Mouse (Mus musculus): Measurements from ENCODE around the gene Galnt17. TPM values are rescaled to one million over a fixed set of nuclear protein-coding genes. Genes with fewer than 3 reads are reported as not detected.

The Galnt17 gene
- total and polyA plus RNA-seq, 2 experiments from 2014 or later = 4.8 to 16.7 TPM

DNA sequence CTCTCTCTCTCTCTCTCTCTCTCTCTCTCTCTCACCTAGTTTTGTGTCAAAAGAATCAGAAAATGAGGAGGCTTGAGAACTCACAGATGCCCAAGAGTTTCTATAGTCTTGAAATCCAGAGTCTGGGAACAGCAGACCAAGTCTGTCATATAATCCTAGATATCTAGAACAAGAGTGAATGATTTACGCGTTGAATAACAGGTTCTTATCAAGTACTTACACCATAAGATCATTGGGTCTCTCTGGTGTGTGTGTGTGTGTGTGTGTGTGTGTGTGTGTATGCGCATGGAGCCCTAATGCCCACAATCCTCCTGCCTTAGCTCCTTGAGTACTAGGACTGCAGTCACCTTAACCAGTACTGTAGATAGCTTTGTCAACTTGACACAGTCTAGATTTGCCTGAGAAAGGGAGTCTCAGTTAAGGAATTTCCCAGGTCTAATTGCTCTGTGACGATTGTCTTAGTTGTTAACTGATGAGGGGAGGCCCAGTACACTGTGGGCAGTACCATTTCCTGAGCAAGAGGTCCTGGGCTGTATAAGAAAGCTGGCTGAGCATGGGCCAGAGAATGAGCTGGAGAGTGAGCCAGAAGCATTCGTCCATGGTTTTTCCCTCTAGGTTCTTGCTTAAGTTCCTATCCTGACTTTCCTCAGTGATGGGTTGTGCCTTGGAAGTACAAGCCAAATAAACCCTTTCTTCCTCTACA is 268.5 kb downstream of the Galnt17 start:
- Histone ChIP-seq H3K27me3 (ENCODE audit: insufficient read depth, low read length) (no peaks in the 10 kb centered on the region), H3K4me1 (ENCODE audit: insufficient read depth, low read length) (no peaks in the 10 kb centered on the region), H3K36me3 (ENCODE audit: insufficient read depth, low read length) (no peaks in the 10 kb centered on the region), H3K4me2 (ENCODE audit: low read depth, low read length, poor library complexity, severe bottlenecking) (no peak overlapping the region), H3K27ac (ENCODE audit: low read depth, low read length) (no peak overlapping the region), H3K9ac (replicated peaks; ENCODE audit: low read length, poor library complexity, severe bottlenecking) (no peak overlapping the region), H3K4me3 (ENCODE audit: low read depth, low read length) (no peak overlapping the region), H3K9me3 (ENCODE audit: low read length) (no peaks in the 10 kb centered on the region)
- no peak for DNase-seq (ENCODE audit: low spot score)
- WGBS = 89% methylated on average over 5 of the region's 5 CpGs
- no peak for TF ChIP-seq CTCF (IDR thresholded peaks at IDR 0.05)
- no peak for ATAC-seq (ENCODE audit: low FRiP score)

GRCm38 (mm10) chr5:131024506-131024905 is 283.8 kb downstream of the Galnt17 start:
- 96% methylated on average over 3 of the region's 3 CpGs for WGBS
- no peak overlapping the region for H3K4me2 ChIP-seq (ENCODE audit: low read depth, low read length, poor library complexity, severe bottlenecking)
- no peaks in the 10 kb centered on the region for H3K27me3 ChIP-seq (ENCODE audit: insufficient read depth, low read length)
- no peak for TF ChIP-seq CTCF (IDR thresholded peaks at IDR 0.05)
- H3K4me3 ChIP-seq (ENCODE audit: low read depth, low read length) = no peak overlapping the region
- H3K27ac ChIP-seq (ENCODE audit: low read depth, low read length) = no peak overlapping the region
- DNase-seq (ENCODE audit: low spot score) = no peak
- H3K4me1 ChIP-seq (ENCODE audit: insufficient read depth, low read length) = no peaks in the 10 kb centered on the region
- ATAC-seq (ENCODE audit: low FRiP score) = no peak
- no peaks in the 10 kb centered on the region for H3K36me3 ChIP-seq (ENCODE audit: insufficient read depth, low read length)
- H3K9ac ChIP-seq (replicated peaks; ENCODE audit: low read length, poor library complexity, severe bottlenecking) = no peak overlapping the region
- H3K9me3 ChIP-seq (ENCODE audit: low read length) = no peaks in the 10 kb centered on the region

GRCm38 (mm10) chr5:131022396-131022993 is 285.8 kb downstream of the Galnt17 start:
- 53% methylated on average over 18 of the region's 18 CpGs for WGBS
- H3K9me3 ChIP-seq (ENCODE audit: low read length) = no peaks in the 10 kb centered on the region
- ATAC-seq (ENCODE audit: low FRiP score) = peak; percentile 44; the same call in 1 of the 2 replicates
- H3K4me2 ChIP-seq (ENCODE audit: low read depth, low read length, poor library complexity, severe bottlenecking) = no peak overlapping the region
- H3K9ac ChIP-seq (replicated peaks; ENCODE audit: low read length, poor library complexity, severe bottlenecking) = no peak overlapping the region
- no peaks in the 10 kb centered on the region for H3K36me3 ChIP-seq (ENCODE audit: insufficient read depth, low read length)
- H3K4me1 ChIP-seq (ENCODE audit: insufficient read depth, low read length) = no peaks in the 10 kb centered on the region
- no peaks in the 10 kb centered on the region for H3K27me3 ChIP-seq (ENCODE audit: insufficient read depth, low read length)
- no peak overlapping the region for H3K4me3 ChIP-seq (ENCODE audit: low read depth, low read length)
- DNase-seq (ENCODE audit: low spot score) = no peak
- H3K27ac ChIP-seq (ENCODE audit: low read depth, low read length) = peak overlapping the region; percentile 51
- TF ChIP-seq CTCF (IDR thresholded peaks at IDR 0.05) = no peak

GRCm38 (mm10) chr5:131020936-131021335 is 287.4 kb downstream of the Galnt17 start:
- TF ChIP-seq CTCF (IDR thresholded peaks at IDR 0.05) = no peak
- Histone ChIP-seq H3K27ac (ENCODE audit: low read depth, low read length) (no peak overlapping the region), H3K9ac (replicated peaks; ENCODE audit: low read length, poor library complexity, severe bottlenecking) (no peak overlapping the region), H3K36me3 (ENCODE audit: insufficient read depth, low read length) (no peaks in the 10 kb centered on the region), H3K4me1 (ENCODE audit: insufficient read depth, low read length) (no peaks in the 10 kb centered on the region), H3K27me3 (ENCODE audit: insufficient read depth, low read length) (no peaks in the 10 kb centered on the region), H3K4me3 (ENCODE audit: low read depth, low read length) (no peak overlapping the region), H3K9me3 (ENCODE audit: low read length) (no peaks in the 10 kb centered on the region), H3K4me2 (ENCODE audit: low read depth, low read length, poor library complexity, severe bottlenecking) (no peak overlapping the region)
- 43% methylated on average over 5 of the region's 5 CpGs for WGBS
- no peak for DNase-seq (ENCODE audit: low spot score)
- no peak for ATAC-seq (ENCODE audit: low FRiP score)

DNA sequence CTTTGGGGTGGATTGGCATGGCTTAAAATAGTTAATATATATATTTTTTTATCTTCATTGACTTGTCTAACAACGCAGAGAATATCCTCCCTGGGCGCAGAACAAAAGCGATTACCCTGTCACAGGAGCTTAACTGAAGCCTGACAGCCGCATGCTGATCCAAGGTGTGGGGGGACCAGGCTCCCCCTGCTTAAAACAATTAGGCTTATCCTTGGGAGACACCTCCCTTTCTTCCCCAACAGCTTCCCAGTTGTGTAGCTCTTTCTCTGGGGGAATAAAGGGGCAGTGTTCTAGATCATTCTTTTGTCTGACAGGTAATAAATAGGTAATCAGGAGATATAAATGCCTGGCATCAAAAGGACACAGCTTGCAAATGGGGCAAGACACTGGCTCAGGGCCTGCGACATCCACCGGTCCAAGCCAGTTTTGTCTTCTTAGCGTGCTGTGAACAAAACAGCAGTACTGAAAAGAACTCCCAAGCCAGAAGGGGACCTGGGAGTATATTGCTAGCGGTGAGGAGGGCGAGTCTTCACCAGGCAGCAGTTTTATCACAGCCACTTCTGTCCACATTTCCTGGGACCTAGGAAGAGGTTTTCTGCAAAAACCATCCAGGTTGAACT is 288.8 kb downstream of the Galnt17 start:
- Histone ChIP-seq H3K4me3 (ENCODE audit: low read depth, low read length) (no peak overlapping the region), H3K4me1 (ENCODE audit: insufficient read depth, low read length) (no peaks in the 10 kb centered on the region), H3K27ac (ENCODE audit: low read depth, low read length) (peak overlapping the region; percentile 26; the same call in 1 of the 2 replicates), H3K9me3 (ENCODE audit: low read length) (no peaks in the 10 kb centered on the region), H3K36me3 (ENCODE audit: insufficient read depth, low read length) (no peaks in the 10 kb centered on the region), H3K4me2 (ENCODE audit: low read depth, low read length, poor library complexity, severe bottlenecking) (no peak overlapping the region), H3K9ac (replicated peaks; ENCODE audit: low read length, poor library complexity, severe bottlenecking) (no peak overlapping the region), H3K27me3 (ENCODE audit: insufficient read depth, low read length) (no peaks in the 10 kb centered on the region)
- no peak for TF ChIP-seq CTCF (IDR thresholded peaks at IDR 0.05)
- DNase-seq (ENCODE audit: low spot score) = no peak
- 17% methylated on average over 9 of the region's 9 CpGs for WGBS
- no peak for ATAC-seq (ENCODE audit: low FRiP score)

DNA sequence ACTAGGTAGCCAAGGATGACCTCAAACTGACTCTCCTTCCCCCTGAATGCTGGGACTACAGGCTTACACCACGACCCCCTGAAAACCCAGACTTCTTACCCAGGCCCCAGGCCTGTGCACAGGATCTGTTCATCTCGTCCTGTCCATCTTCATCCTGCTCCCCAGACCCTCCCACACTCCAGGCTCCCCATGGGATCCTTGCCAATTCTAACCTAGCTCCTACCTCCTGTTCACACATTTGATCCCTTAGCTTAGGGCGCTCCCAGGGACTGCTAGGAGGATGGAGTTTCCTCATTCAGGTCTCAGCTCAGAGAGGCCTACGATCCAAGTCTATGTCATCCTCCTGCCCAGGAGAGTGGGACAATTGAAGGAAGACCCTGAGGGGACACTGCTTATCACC is 292.2 kb downstream of the Galnt17 start:
- 87% methylated on average over 4 of the region's 4 CpGs for WGBS
- no peak for ATAC-seq (ENCODE audit: low FRiP score)
- no peak overlapping the region for H3K4me2 ChIP-seq (ENCODE audit: low read depth, low read length, poor library complexity, severe bottlenecking)
- H3K36me3 ChIP-seq (ENCODE audit: insufficient read depth, low read length) = no peaks in the 10 kb centered on the region
- H3K27ac ChIP-seq (ENCODE audit: low read depth, low read length) = no peak overlapping the region
- no peaks in the 10 kb centered on the region for H3K9me3 ChIP-seq (ENCODE audit: low read length)
- no peak overlapping the region for H3K4me3 ChIP-seq (ENCODE audit: low read depth, low read length)
- H3K4me1 ChIP-seq (ENCODE audit: insufficient read depth, low read length) = no peaks in the 10 kb centered on the region
- no peak for TF ChIP-seq CTCF (IDR thresholded peaks at IDR 0.05)
- H3K27me3 ChIP-seq (ENCODE audit: insufficient read depth, low read length) = no peaks in the 10 kb centered on the region
- DNase-seq (ENCODE audit: low spot score) = no peak
- no peak overlapping the region for H3K9ac ChIP-seq (replicated peaks; ENCODE audit: low read length, poor library complexity, severe bottlenecking)
